Mouse (Mus musculus) ES-Bruce4 (cell line): ENCODE data around the gene Samt2. TPM values are rescaled to one million over a fixed set of nuclear protein-coding genes. Genes with fewer than 3 reads are reported as not detected.
"Not testable (repeated sequence)": the region's sequence is repeated elsewhere in the genome, so short reads cannot be mapped to it uniquely, and the experiment has no call there.

ENCODE experiments used
- H3K27ac ChIP-seq: 2 replicates; pipeline ENCODE4 v1.5.1; 2012; ENCODE audit warnings: low read length, inconsistent platforms; ENCODE audit not compliant: insufficient read depth
- H3K27me3 ChIP-seq: 2 replicates; pipeline ENCODE4 v1.6.1; 2012; ENCODE audit warnings: mild to moderate bottlenecking, low read length, inconsistent platforms; ENCODE audit not compliant: control insufficient read depth, poor library complexity, insufficient read depth, severe bottlenecking
- H3K36me3 ChIP-seq: 2 replicates; pipeline ENCODE4 v1.6.1; 2012; ENCODE audit warnings: inconsistent platforms, mild to moderate bottlenecking, low read length, moderate library complexity; ENCODE audit not compliant: control insufficient read depth, poor library complexity, insufficient read depth, severe bottlenecking
- H3K4me1 ChIP-seq: one replicate; pipeline ENCODE4 v1.8.1; 2011; ENCODE audit warnings: low read length; ENCODE audit not compliant: control insufficient read depth, insufficient read depth
- H3K4me3 ChIP-seq: 2 replicates; pipeline ENCODE4 v1.5.1; 2011; ENCODE audit warnings: low read depth, mild to moderate bottlenecking, low read length
- H3K9ac ChIP-seq: 2 replicates; pipeline ENCODE4 v1.6.1; 2012; ENCODE audit warnings: low read depth, mild to moderate bottlenecking, inconsistent platforms; ENCODE audit not compliant: poor library complexity, severe bottlenecking
- H3K9me3 ChIP-seq: replicated peaks from 2 replicates; pipeline ENCODE4 v1.6.1; 2012; ENCODE audit warnings: mild to moderate bottlenecking, low read length, inconsistent platforms; ENCODE audit not compliant: control insufficient read depth, poor library complexity, insufficient read depth, severe bottlenecking
- polyA plus RNA-seq: library from polyadenylated mRNA; stranded (reverse); fragments of >200 nt; gene quantifications from 2 replicates; pipeline ENCODE4 v1.2.4, GENCODE M21; 2011; ENCODE audit warnings: low read depth; ENCODE audit not compliant: missing spikeins, insufficient read depth, insufficient read length

The Samt2 gene
- not detected in 2 replicates for polyA plus RNA-seq

DNA sequence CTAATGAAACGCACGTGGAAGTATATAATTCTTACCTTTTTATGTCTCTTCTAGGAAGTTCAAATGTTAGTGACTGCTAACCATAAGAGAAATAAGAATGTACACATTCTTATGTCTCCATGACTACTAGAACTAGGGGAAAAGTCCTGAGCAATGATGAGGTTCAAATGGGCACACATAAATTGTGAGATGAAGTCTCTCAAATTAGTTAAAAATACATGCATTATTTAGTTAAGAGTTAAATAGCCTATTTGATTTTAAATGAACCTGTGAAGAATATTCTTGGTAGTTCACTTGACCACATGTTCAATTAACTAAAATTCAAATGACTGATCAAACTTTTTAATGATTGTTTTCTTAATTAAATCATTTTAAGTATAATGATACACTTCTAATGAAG, at the start of gene Samt2:
Samt2 (minus strand) TSS at position 101 of the 400 bp plus-strand sequence.
- not testable (repeated sequence) for H3K36me3 ChIP-seq, H3K4me3 ChIP-seq, H3K9me3 ChIP-seq, H3K27ac ChIP-seq, H3K27me3 ChIP-seq, H3K4me1 ChIP-seq, H3K9ac ChIP-seq

Other genes with a start within 250 kb of the Samt2 start
- not detected in 2 replicates for gene 4930524N10Rik, start 236.0 kb downstream of the Samt2 start, polyA plus RNA-seq
- gene Samt4, start 97.4 kb downstream of the Samt2 start, polyA plus RNA-seq: not detected in 2 replicates